Mouse (Mus musculus): ENCODE results near the gene Gabra4. TPM values are rescaled to one million over a fixed set of nuclear protein-coding genes. Genes with fewer than 3 reads are reported as not detected.
"Not testable (repeated sequence)": the region's sequence is repeated elsewhere in the genome, so short reads cannot be mapped to it uniquely, and the experiment has no call there.

Gene Gabra4
- under 1 TPM; 0.25 to 0.40 TPM for total RNA-seq (2021)
- long read RNA-seq, experiment 1 = 0 reads
- long read RNA-seq, experiment 2 = 0 reads

GRCm38 (mm10) chr5:71658115-71658497 lies at the start of gene Gabra4:
Gene Gabra4 (minus strand): TSS chr5:71658308.
- no peak for DNase-seq

GRCm38 (mm10) chr5:71701273-71701614 lies 43.1 kb upstream of the Gabra4 start:
- DNase-seq = no peak

- DNase-seq = peak; percentile 17
These were observed 42.6 kb upstream of the Gabra4 start for GRCm38 (mm10) chr5:71700468-71701272.

GRCm38 (mm10) chr5:71699696-71700467 lies 41.8 kb upstream of the Gabra4 start:
- DNase-seq = peak; percentile 27

GRCm38 (mm10) chr5:71665593-71665992 lies 7.5 kb upstream of the Gabra4 start:
- DNase-seq = no peak

GRCm38 (mm10) chr5:71657482-71658114 lies 510 bp downstream of the Gabra4 start, which contains the start of gene Gabrb1:
Gene Gabrb1 (plus strand): TSS chr5:71658113.
- DNase-seq = peak; percentile 13

GRCm38 (mm10) chr5:71656771-71657170 lies 1.3 kb downstream of the Gabra4 start:
- DNase-seq = no peak

- DNase-seq = no peak
These were observed 4.1 kb downstream of the Gabra4 start for GRCm38 (mm10) chr5:71654056-71654455.

- no peak for DNase-seq
These were observed 10.0 kb downstream of the Gabra4 start for GRCm38 (mm10) chr5:71648108-71648507.

- no peak for DNase-seq
These were observed 18.3 kb downstream of the Gabra4 start for GRCm38 (mm10) chr5:71639804-71640203.

GRCm38 (mm10) chr5:71627820-71628219 lies 30.3 kb downstream of the Gabra4 start:
- no peak for DNase-seq

- DNase-seq = no peak
These were observed 41.4 kb downstream of the Gabra4 start for GRCm38 (mm10) chr5:71616734-71617133.

GRCm38 (mm10) chr5:71614311-71614710 lies 43.8 kb downstream of the Gabra4 start:
- DNase-seq = no peak

- no peak for DNase-seq
These were observed 49.4 kb downstream of the Gabra4 start for GRCm38 (mm10) chr5:71608735-71609134.

- no peak for DNase-seq
These were observed 51.2 kb downstream of the Gabra4 start for GRCm38 (mm10) chr5:71606907-71607306.

GRCm38 (mm10) chr5:71604128-71604690 lies 53.9 kb downstream of the Gabra4 start:
- DNase-seq = no peak

- no peak for DNase-seq
These were observed 62.8 kb downstream of the Gabra4 start for GRCm38 (mm10) chr5:71595321-71595720.

GRCm38 (mm10) chr5:71593745-71594255 lies 64.3 kb downstream of the Gabra4 start:
- DNase-seq = no peak

GRCm38 (mm10) chr5:71571646-71572237 lies 86.4 kb downstream of the Gabra4 start:
- DNase-seq = no peak

GRCm38 (mm10) chr5:71548079-71548478 lies 110.0 kb downstream of the Gabra4 start, which contains the start of gene Cox7b2:
Gene Cox7b2 (minus strand): TSS chr5:71548205.
- no peak for DNase-seq

- peak; percentile 3 for DNase-seq
These were observed 112.6 kb downstream of the Gabra4 start for GRCm38 (mm10) chr5:71545554-71545953.

GRCm38 (mm10) chr5:71525486-71525885 lies 132.6 kb downstream of the Gabra4 start:
- DNase-seq = not testable (repeated sequence)
